Mouse (Mus musculus): ENCODE measurements around the gene Susd5.

The Susd5 gene

DNA sequence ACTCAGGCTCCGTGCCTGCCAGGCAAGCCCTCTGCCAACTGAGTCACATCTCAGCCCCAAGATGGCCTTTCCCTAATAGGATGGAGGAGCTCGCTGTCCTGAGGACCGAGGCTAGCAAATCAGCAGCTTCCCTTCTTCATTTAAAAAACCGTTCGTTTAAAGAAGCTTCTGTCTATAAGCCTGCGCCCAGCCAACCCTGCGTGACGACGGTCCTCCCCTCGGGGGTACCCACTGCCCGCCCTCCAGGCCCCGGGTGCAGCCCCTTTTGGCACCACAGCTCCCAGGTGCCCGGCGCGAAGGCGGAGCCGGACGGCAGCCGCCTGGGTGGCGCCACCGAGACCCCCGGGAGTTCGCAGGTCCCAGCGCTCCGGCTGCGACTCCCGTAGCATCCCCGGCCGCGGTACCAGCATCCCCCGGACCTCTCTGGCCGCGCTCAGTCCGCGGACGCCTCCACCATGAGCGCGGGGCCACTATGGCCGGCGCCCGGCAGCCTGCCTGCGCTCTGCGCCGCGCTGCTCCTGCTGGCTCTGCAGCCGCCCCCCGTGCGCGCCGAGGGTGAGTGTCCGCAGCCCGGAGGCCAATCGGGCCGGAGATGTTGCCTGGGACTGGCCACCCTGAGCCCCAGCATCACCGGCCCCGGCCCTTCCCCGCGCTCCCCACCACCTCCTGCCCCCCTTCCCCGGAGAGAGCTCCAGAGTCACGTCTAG lies at the start of gene Susd5:
Gene Susd5 (plus strand): TSS at position 51 of the 707 bp plus-strand sequence.
- no peak for DNase-seq (ENCODE audit: low spot score in 2 of 2)

DNA sequence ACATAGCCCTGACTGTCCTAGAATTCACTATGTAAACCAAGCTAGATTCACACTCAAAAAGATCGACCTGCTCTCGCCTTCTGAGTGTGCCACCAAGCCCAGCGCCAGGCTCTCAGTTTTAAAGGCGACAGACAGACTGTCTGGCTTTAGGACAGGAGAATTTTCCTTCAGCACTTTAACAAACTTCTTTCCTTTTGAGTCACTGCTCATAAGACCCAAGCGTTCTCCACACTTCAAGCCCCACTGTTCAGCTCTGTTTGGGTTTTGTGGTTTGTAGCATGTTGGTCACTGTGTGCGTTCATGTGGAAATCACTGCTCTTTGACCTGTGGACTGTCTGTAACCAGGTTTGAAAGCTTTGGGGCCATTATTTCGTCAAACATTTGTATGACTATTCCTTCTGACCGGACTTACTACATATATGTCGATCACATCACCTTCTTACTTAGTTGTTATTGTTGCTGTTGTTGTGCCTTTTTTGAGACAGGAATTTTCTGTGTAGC lies 49.0 kb upstream of the Susd5 start:
- no peak for DNase-seq (ENCODE audit: low spot score in 2 of 2)

DNA sequence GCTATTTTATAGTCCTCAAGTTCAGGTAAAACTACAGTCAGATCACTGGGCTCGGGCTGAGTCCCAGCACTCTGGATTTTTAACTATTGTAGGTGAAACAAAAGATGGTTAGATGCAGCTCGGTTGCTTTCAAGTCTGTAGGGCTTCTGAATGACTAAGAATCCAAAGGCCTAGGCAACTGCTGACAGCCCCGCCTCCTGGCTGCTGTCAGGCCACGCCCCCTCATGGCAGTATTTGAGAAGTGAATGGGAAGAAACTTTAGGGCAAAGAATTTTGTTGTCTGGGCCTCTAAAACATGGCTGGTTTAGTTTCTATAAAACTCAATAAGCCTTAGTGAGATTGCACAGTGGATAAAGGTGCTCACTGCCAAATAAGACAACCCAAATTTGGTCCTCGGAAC lies 47.4 kb upstream of the Susd5 start:
- DNase-seq (ENCODE audit: low spot score in 2 of 2), result no peak

DNA sequence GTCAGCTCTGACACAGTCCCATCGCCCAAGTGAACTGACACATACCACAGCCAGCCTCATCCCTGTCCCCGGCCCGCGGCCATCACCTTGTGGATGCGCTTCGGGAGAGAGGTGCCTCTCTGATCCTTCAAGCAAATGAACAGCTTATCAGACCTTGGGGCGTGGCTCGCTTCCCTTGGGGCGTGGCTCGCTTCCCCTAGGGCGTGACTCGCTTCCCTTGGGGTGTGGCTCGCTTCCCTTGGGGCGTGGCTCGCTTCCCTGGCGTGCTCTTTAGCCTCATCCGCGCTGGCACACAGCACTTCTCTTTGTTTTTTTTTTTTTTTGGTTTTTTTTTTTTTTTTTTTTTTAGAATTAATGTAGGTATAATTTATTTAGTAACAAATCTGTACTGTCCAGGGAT lies 45.7 kb upstream of the Susd5 start:
- DNase-seq (ENCODE audit: low spot score in 2 of 2), result no peak

DNA sequence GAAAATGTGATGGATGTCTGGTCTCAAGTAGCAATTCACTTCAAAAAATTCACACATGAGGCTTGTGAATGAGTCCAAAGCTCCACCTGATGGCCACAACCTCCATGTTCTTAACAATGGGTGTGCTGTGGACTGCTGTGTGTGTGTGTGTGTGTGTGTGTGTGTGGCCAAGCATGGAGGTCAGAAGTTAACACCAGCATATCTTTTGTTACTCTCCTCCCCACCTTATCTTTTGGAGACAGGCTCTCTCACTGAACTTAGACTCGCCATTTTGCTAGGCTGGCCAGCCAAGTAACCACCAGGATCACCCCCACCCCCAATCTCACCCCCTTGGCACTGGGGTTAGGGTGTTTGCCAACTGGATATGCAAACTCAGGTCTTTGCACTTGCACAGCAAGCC lies 42.9 kb upstream of the Susd5 start:
- DNase-seq (ENCODE audit: low spot score in 2 of 2), result no peak

DNA sequence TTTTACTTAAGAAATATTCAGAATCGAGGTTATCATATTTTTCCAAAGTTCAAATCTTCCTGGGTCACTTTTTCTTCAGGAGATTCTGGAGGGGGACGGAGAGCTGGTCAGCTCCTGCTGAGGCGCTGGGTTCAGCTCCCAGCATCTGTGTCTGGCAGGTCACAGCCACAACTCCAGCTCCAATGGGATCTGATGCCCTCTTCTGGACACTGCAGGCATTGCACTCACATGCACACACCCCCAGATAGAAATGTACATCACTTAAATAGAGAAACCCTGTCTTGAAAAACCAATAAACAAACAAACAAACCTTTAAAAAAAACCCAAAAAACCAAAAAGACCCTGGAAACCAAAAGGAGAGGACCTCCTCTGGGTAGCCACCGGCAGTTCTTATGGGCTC lies 41.2 kb upstream of the Susd5 start:
- DNase-seq (ENCODE audit: low spot score in 2 of 2), result no peak

DNA sequence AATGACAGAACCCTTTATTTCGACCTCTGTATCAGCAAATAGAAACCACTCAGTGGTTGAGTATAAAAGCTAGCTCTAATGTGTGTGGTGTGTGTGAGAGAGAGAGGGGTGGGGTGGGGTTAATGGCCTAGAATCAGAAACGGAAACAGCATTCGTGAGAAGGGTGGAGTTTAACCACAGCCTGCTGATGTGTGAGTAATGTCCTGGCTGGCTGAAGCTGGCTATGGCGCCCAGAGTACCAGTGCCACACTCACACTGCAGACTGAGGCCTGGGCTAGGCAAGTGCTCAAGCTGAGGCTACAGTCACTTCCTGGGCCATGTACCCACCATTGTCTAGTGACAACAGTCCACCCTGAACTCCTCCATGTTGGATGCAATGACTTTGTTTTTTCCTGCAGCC lies 40.5 kb upstream of the Susd5 start:
- no peak for DNase-seq (ENCODE audit: low spot score in 2 of 2)

DNA sequence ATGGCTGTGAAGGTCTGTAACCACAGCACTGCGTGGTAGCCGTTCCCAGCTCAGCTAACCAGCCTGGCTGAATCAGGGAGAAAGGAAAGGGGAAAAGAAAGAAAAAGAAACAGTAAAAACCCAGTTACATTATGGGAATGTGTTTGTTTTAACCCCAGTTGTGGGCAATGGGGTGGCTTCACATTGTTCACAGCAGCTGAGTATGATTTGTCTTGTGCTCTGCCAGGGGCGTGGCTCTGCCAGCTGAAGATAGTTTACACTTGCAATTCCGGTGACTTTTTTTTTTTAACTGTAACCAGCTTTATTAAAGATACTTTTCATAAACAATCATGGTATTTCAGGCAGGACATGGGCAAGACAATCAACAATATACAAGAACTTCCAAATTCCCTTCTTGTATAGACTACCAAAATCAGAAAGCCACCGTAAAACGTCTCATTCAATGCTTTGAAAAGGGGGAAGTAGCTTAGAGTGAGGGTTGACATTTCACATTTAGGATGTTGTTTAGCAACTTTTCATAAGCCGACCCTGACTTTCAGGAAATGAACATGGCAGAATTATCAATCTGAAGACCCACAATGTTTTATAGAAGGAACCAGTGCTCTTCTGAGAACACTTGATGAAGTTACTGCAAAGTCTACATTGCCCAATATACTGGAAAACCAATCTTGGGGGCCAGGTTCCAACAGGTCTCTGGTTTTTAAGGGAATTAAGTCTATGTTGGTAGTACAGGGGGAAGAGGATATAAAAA lies 37.8 kb upstream of the Susd5 start:
- DNase-seq (ENCODE audit: low spot score in 2 of 2), result no peak

DNA sequence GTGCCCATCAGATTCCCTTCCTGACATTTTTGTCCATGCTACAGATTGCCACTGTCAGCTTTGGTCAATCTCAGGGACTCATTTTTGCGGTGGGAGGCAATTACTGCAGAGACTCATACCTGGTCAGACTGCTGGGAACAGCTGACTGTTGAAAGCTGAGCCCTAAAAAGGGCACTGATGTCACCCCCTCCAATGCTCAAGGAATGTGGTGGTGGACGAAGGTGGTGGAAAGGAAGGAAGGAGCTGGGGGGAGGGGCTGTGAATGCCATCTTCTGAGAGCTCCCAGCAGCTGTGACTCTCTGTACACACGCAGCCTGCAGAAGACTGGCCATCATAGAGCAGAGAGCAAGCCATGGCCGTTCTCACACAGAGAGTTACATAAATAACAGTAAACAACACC lies 34.8 kb upstream of the Susd5 start:
- DNase-seq (ENCODE audit: low spot score in 2 of 2), result no peak

DNA sequence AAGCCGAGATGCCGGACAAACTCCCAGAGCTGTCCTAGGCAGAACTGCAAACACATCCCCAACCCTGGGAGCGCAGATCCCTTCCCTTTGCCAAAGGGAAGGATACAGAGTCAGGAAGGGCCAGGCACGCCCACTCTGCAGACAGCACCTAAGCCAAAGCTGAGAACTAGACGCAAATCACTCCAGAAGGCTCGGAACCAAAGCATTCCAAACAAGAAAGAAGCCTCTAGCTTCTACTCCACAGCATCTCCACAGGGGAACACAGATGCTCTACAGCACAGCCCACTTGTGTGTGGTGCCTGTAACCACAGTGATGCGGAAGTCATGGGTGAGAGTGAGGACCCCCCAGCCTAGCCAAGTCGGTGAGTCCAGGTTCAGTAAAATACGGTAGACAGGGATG lies 31.8 kb upstream of the Susd5 start:
- no peak for DNase-seq (ENCODE audit: low spot score in 2 of 2)

DNA sequence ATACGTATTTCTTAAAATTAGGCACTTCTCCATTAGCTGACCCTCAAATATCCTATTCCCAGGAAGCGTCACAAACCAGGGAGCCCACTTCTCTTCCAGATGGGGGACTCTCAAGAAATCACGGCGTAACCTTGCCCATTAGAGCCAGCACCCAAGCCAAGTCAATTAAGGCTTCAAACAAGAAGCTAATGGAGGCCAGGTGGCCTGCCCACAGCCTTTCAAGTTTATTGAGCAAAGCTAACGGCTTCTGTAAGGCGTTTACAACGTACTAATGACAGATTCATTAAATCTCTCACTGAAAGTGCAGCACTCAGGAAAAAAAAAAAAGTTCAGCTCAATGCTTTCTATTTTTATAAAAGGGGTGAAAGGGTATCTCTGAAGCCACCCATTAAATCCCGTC lies 31.1 kb upstream of the Susd5 start:
- no peak for DNase-seq (ENCODE audit: low spot score in 2 of 2)

DNA sequence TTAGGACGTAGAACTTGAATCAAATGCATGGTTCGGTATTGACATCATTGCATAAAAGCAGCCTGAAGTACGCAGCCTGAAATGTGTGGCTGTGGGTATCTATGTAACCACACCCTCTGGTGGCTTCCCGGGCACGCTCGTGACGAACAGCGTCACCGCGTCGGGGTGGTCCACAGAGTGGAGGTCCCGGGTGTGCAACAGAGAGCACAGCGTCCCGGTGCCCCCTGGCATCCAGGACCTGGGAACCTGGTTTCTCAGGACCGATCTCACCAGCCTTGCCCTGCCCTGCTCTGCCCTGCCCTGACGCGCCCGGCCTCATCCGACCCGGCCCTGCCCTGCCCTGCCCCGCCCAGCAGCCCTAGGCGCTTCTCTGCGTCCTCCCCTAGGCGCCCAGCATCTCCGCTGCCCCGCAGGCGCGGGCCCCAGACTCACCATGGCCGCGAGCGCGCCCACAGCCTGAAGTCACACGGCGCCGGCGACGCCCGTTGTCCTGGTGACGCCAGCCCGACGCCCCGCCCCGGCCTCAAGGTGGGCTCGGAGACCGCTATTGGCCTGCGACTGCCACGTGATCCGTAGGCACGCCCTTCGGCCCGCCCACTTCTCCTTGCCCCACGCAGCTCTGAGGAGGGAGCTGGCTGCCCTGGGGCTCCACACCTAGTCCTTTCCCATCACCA lies 30.5 kb upstream of the Susd5 start:
- DNase-seq (ENCODE audit: low spot score in 2 of 2), result peak; percentile 84 to 86

DNA sequence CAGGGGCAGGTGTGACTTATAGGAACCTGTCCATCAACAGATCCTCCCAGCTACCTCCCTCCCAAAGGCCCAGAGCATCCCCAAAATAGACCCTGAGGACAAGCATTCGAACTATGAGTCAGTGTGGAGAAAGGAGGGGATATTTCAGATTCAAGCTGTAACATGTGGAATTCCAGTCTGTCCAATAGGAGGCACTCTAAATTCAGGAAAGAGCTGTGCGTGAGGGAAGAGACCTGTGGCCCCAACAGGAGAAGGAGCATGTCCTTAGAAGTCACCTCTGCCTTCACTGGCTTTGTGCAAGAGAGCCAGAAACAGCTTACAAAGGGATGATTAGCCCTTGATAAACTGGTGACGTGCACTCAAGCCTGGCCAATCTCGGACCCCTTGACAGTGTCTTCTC lies 16.0 kb upstream of the Susd5 start:
- no peak for DNase-seq (ENCODE audit: low spot score in 2 of 2)

DNA sequence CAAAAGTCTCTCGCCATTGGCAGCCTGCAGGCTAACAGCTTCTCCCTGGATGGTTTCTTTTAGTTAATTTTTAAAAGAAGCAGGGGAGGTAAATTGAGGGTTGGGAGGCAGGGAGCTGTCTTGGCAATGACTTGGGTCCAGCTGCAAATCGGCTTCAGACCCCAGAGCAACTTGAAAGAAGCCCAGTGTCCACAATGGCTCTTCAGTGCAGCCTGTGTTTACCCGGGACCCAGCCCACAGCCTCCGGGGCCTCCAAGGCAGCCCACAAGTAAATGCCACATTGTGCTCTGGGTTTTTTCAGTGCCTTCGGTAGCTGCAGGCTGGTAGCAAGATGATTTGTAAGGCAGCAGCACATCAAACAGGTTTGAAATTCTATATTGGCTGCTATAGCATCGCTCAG lies 14.4 kb upstream of the Susd5 start:
- DNase-seq (ENCODE audit: low spot score in 2 of 2), result no peak

DNA sequence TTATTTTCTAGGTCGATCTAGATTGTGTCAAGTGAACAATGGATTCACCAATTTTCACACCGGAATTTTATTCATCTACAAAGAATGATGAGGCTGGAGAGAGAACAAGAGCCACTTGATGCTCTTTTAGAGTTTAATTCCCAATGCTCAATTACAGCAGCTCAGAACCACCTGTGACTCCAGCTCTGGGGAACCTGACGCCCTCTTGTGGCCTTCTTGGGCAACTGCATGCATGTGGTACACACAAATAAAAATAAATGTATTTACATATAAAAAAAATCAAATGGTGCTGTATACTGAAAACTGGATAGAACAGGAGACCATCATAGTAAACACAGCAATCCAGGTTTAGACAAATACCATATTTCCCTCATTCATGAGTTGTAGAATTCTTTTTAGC lies 12.5 kb upstream of the Susd5 start:
- DNase-seq (ENCODE audit: low spot score in 2 of 2), result no peak

DNA sequence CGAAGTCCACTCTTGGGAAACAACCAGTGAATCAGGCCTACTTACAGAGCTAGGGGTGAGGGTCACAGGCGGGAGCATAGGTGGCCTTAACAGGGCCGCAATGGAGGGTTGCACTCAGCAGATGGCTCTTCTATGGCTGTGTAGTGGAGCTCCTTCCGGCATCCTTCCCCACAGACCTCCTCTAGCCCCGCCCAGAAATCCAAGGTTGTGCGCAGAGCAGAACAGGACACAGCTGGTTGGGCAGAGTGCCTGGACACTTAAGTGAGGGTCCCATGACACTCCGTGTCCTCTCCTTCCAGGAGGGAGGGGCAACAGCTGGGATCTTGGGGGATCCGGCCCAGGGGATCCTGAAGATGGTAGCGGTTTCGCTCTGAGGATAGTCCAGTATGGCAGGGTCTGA lies 10.9 kb upstream of the Susd5 start, which contains the start of gene Fbxl2:
Gene Fbxl2 (minus strand): TSS at position 164 of the 400 bp plus-strand sequence.
- DNase-seq (ENCODE audit: low spot score in 2 of 2), result no peak

DNA sequence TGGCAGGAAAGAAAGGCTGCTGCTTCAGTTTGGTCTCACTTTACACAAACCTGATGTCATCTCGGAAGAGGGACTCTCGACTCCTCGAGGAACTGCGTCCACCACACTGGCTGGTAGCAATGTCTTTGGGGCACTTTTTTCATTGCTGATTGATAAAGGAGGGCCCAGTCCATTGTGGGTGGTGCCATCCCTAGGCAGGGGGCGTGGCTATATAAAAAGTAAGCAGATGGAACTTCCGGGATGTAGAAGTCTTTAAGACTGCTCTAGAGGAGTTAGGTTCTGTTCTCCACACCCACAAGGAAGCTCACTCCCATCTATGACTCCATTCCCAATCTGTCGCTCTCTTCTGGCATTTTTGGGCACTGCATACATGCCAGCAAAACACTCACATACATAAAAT lies 10.3 kb upstream of the Susd5 start:
- no peak for DNase-seq (ENCODE audit: low spot score in 2 of 2)

DNA sequence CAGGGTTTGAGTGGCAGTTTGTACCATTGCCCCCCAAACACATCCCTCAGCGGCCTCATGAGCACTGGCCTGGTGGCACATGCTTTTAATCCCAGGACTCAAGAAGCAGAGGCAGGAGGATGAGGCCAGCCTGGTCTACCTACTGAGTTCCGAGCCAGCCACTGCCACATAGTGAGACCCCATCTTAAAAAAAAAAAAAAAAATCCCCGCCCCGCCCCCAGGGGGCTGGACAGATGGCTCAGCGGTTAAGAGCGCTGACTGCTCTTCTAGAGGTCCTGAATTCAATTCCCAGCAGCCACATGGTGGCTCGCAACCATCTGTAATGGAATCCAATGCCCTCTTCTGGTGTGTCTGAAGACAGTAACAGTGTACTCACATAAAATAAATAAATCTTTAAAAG lies 6.8 kb upstream of the Susd5 start:
- DNase-seq (ENCODE audit: low spot score in 2 of 2), result no peak

DNA sequence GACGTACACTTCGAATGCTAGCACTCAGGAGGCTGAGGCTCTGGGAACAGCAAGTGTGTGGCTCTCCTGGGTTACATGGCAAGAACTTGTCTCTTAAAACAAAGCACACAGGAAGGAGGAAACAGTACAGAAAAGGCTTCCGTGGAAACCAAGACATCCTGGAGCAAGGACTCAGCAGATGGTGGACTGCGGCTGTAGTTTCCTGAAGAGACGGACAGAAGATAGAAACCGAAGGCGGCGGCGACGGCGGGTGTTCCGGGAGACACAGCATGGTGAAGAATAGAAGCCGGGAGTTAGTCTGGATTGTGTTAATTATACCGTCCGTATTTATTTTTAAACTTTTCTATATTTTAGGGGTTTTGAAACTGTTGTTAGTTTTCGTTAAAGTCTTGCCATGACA lies 6.2 kb upstream of the Susd5 start:
- DNase-seq (ENCODE audit: low spot score in 2 of 2), result peak; percentile 44 to 55

DNA sequence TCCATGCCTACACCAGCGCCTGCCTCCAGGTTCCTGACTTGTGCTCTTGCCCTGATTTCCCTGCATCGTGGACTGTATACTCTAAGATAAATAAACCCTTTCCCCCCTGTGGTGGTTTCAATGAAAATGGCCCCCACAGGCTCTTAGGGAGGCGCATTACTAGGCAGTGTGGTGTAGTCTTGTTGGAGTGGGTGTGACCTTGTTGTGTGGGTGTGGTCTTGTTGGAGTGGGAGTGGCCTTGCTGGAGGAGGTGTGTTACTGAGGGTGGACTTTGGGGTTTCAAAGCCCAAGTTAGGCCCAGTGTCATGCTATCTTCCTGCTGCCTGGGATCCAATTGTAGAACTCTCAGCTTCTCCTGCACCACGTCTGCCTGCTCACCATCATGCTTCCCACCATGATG lies 4.9 kb upstream of the Susd5 start:
- DNase-seq (ENCODE audit: low spot score in 2 of 2), result no peak

DNA sequence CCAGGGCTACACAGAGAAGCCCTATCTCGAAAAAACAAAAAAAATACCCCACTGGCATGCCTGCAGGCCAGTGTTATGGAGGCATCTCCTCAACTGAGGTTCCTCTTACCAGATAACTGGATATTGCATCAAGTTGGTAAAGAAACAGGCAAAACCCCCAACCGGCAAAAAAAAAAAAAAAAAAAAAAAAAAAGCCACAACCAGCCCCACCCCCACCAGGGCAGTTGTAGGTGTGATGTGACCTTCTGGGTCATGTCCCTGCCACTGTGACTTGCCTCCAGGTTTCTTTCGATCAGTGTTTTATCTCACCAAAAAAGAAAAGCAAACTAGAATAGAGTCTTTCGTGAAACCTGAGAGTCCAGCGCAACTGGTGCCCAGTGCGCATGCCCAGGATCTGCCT lies 4.1 kb upstream of the Susd5 start:
- DNase-seq (ENCODE audit: low spot score in 2 of 2), result no peak

DNA sequence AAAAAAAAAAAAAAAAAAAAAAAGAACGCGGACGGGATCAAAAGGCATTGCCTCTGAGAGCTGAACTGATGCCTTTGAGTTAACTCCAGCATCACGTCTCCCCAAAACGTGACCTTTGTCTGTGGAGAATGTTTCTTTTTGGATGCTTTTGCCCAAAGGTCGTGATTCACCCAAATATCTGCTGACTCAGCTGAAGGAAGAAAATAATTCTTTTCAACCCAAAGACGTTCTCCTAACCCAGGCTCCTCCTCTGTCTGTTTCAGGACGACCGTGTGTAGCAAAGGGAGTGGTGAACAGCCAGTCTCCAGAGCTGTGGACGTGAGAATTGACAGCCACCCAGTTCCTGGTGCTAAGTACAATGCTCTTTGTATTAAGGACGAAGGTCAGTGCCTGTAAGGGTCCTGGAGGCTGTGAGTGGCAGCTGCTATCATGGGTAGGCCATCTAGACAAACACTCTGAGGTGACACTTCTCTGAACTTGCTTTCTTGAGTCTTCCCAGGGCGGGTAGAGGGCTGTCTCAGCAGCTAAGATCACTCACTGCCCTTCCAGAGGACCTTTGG lies 11.6 kb downstream of the Susd5 start:
- no peak for DNase-seq (ENCODE audit: low spot score in 2 of 2)
